Mouse (Mus musculus) duodenum, adult 2 months (tissue): ENCODE results near the gene Atp6v1g3. TPM values are rescaled to one million over a fixed set of nuclear protein-coding genes. Genes with fewer than 3 reads are reported as not detected.

ENCODE experiments used
- polyA plus RNA-seq: library from polyadenylated mRNA; depleted of rRNA; stranded (reverse); fragments of >200 nt; gene quantifications from 2 replicates; pipeline ENCODE4 v1.2.3, GENCODE M21; 2012; ENCODE audit warnings: low replicate concordance; rRNA removed

Atp6v1g3 gene
- not detected in 2 replicates for polyA plus RNA-seq

DNA sequence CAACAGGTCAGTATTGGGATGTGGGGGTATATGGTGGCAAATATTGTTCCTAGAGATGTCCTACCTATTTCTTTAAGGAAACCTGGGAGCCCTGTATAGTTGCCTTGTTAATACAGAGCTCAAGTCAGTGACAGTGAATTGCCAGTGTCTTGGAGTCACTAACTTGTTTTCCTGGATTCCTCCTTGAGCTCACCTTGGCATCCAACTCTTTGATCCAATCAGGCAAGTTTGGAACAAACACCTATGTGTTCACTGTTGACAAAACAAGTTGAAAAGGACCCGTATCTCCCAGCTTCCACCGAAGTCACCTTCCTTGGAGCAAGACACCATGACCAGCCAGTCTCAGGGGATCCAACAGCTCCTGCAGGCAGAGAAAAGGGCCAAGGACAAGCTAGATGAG, at the start of gene Atp6v1g3:
Atp6v1g3 (plus strand) TSS at position 301 of the 400 bp plus-strand sequence.

Other genes with a start within 250 kb of the Atp6v1g3 start
- gene Ptprc, start 98.0 kb upstream of the Atp6v1g3 start, polyA plus RNA-seq = 4.7 and 6.1 TPM in 2 replicates